Mouse (Mus musculus) ES-E14 (cell line): Measurements from ENCODE around the gene Nlrp6.

Experiments
- CHD2 ChIP-seq: IDR thresholded peaks from 2 replicates; pipeline ENCODE4 v1.6.1; 2014; ENCODE audit warnings: mild to moderate bottlenecking, low read depth, low read length, inconsistent platforms
- HCFC1 ChIP-seq: IDR thresholded peaks from 2 replicates; pipeline ENCODE4 v1.6.1; 2012; ENCODE audit warnings: low read length, inconsistent platforms, borderline replicate concordance; ENCODE audit not compliant: insufficient read depth
- MAFK ChIP-seq: IDR thresholded peaks from 2 replicates; pipeline ENCODE4 v1.6.1; 2014; ENCODE audit warnings: mild to moderate bottlenecking, low read depth, low read length, inconsistent platforms; ENCODE audit not compliant: insufficient read depth
- ZC3H11A ChIP-seq: IDR thresholded peaks from 2 replicates; pipeline ENCODE4 v1.6.1; 2012; ENCODE audit warnings: low read depth, mild to moderate bottlenecking, inconsistent platforms, low read length, borderline replicate concordance
- ZNF384 ChIP-seq: IDR thresholded peaks from 2 replicates; pipeline ENCODE4 v1.6.1; 2012; ENCODE audit warnings: low read depth, low read length, inconsistent platforms

- TF ChIP-seq HCFC1 (no peak), MAFK (no peak), CHD2 (no peak), ZC3H11A (no peak), ZNF384 (no peak)
Observed at GRCm38 (mm10) chr7:140966921-140967320, 46.2 kb downstream of the Nlrp6 start, which contains the start of gene Ifitm1.
